Mouse (Mus musculus): Measurements from ENCODE around the gene Jarid2. TPM values are rescaled to one million over a fixed set of nuclear protein-coding genes. Genes with fewer than 3 reads are reported as not detected.

Jarid2 gene
- polyA plus RNA-seq, 1 experiment = 0.74 TPM

- peaks cover 6% of the 10 kb centered on the region for H3K4me1 ChIP-seq (ENCODE audit: control insufficient read depth)
- TF ChIP-seq TAL1 (IDR thresholded peaks at IDR 0.05; ENCODE audit: low read length) = no peak
- no peak for TF ChIP-seq GATA1 (IDR thresholded peaks at IDR 0.05; ENCODE audit: low read length)
- no peak overlapping the region for H3K4me3 ChIP-seq (replicated peaks)
- no peaks in the 10 kb centered on the region; the same call in 1 of the 2 replicates for H3K36me3 ChIP-seq (ENCODE audit: control insufficient read depth)
- H3K9me3 ChIP-seq (ENCODE audit: control insufficient read depth, low read length) = no peaks in the 10 kb centered on the region
- H3K27me3 ChIP-seq (ENCODE audit: control insufficient read depth) = no peaks in the 10 kb centered on the region
Measured at GRCm38 (mm10) chr13:44770808-44771605, 41.7 kb downstream of the Jarid2 start.

DNA sequence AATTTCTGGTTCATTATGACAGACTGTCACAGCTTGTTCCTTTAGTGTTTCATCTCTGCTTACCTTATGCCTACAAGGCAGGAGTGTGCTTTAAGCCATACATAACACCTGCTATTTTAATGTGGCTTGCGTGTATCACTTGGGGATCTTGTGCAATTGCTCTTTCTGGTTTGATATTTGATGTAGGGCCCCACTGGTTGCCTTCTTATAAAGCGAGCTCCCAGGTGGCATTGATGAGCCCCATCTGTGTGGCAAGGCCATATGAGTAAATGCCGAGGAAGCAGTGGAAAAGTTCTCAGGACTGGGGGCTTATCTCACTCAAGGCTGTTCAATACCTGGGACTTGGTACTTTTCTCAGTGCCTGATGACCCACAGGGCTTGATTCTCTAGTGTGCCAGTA, 43.5 kb downstream of the Jarid2 start:
- Histone ChIP-seq H3K4me3 (replicated peaks) (no peak overlapping the region), H3K4me1 (ENCODE audit: control insufficient read depth) (peaks cover 6% of the 10 kb centered on the region), H3K9me3 (ENCODE audit: control insufficient read depth, low read length) (no peaks in the 10 kb centered on the region), H3K36me3 (ENCODE audit: control insufficient read depth) (no peaks in the 10 kb centered on the region; the same call in 1 of the 2 replicates), H3K27me3 (ENCODE audit: control insufficient read depth) (no peaks in the 10 kb centered on the region)
- TF ChIP-seq TAL1 (IDR thresholded peaks at IDR 0.05; ENCODE audit: low read length) (no peak), GATA1 (IDR thresholded peaks at IDR 0.05; ENCODE audit: low read length) (no peak)

- H3K4me3 ChIP-seq (replicated peaks) = no peak overlapping the region
- peaks cover 6% of the 10 kb centered on the region for H3K4me1 ChIP-seq (ENCODE audit: control insufficient read depth)
- H3K9me3 ChIP-seq (ENCODE audit: control insufficient read depth, low read length) = no peaks in the 10 kb centered on the region
- peaks cover 2% of the 10 kb centered on the region for H3K36me3 ChIP-seq (ENCODE audit: control insufficient read depth)
- TF ChIP-seq TAL1 (IDR thresholded peaks at IDR 0.05; ENCODE audit: low read length) = no peak
- TF ChIP-seq GATA1 (IDR thresholded peaks at IDR 0.05; ENCODE audit: low read length) = no peak
- no peaks in the 10 kb centered on the region for H3K27me3 ChIP-seq (ENCODE audit: control insufficient read depth)
Measured at GRCm38 (mm10) chr13:44774351-44774750, 45.1 kb downstream of the Jarid2 start.

DNA sequence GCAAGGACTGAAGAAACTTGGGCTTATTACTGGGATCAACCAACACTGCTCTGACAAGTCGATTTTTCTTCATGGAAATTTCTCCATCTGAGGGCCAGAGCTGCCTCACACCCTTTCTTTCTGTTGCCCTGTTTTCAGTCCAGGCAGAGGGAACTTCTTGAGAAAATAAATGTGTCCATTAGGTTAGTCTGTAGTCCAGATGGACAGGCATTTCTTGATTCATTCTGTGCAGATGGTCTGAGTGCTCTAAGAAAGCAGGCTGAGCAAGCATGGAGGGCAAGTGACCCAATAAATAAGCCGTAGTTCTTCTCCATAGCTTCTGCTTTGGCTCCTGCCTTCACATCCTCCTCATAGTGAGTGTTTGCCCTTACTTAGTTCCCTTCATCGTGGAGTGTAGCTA, 46.1 kb downstream of the Jarid2 start:
- Histone ChIP-seq H3K4me3 (replicated peaks) (no peak overlapping the region), H3K4me1 (ENCODE audit: control insufficient read depth) (peaks cover 8% of the 10 kb centered on the region), H3K27me3 (ENCODE audit: control insufficient read depth) (no peaks in the 10 kb centered on the region), H3K9me3 (ENCODE audit: control insufficient read depth, low read length) (no peaks in the 10 kb centered on the region), H3K36me3 (ENCODE audit: control insufficient read depth) (peaks cover 2% of the 10 kb centered on the region)
- TF ChIP-seq TAL1 (IDR thresholded peaks at IDR 0.05; ENCODE audit: low read length) = no peak
- no peak for TF ChIP-seq GATA1 (IDR thresholded peaks at IDR 0.05; ENCODE audit: low read length)

DNA sequence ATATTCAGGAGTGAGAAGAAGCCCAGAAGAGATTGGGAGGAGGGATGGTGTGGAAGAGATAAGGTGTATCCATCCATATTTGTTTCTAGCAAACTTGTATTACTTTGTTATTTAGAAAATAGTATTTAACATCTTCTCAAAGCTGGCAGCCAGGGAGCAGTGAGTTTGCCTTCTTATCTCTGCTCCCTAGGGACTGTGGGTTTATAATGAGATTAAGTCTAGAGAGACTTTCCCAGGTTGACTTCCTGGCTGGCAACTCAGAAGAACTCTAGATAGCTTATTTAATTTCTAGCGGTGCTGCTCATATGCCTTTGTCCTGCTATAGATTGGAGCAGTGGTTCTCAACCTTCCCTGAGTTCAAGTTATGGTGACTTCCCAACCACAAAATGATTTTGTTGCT, 51.2 kb downstream of the Jarid2 start:
- TF ChIP-seq TAL1 (IDR thresholded peaks at IDR 0.05; ENCODE audit: low read length) (no peak), GATA1 (IDR thresholded peaks at IDR 0.05; ENCODE audit: low read length) (no peak)
- no peak overlapping the region for H3K4me3 ChIP-seq (replicated peaks)
- no peaks in the 10 kb centered on the region for H3K9me3 ChIP-seq (ENCODE audit: control insufficient read depth, low read length)
- peaks cover 2% of the 10 kb centered on the region; the same call in 1 of the 2 replicates for H3K36me3 ChIP-seq (ENCODE audit: control insufficient read depth)
- H3K27me3 ChIP-seq (ENCODE audit: control insufficient read depth) = no peaks in the 10 kb centered on the region
- H3K4me1 ChIP-seq (ENCODE audit: control insufficient read depth) = peaks cover 7% of the 10 kb centered on the region

DNA sequence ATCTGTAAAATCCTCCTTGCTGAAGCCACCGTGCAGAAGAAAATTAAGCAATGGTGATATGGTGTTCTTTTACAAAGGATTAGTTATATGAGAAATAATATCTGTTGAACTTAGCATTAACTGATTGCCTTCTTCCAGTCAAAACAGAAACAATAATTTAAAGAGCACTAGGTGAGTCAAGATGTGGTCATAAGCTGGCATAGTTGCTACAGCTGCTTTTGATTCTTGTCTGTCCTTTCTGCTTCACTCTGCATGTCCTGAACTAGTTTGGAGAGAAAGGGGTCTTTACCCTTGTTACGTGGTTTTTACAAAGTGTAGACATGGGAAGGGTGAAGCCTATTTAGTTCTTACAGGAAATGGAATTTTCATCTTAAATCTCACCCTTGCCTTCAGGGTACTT, 51.9 kb downstream of the Jarid2 start:
- peaks cover 5% of the 10 kb centered on the region for H3K4me1 ChIP-seq (ENCODE audit: control insufficient read depth)
- H3K36me3 ChIP-seq (ENCODE audit: control insufficient read depth) = peaks cover 2% of the 10 kb centered on the region; the same call in 1 of the 2 replicates
- H3K27me3 ChIP-seq (ENCODE audit: control insufficient read depth) = no peaks in the 10 kb centered on the region
- TF ChIP-seq TAL1 (IDR thresholded peaks at IDR 0.05; ENCODE audit: low read length) (no peak), GATA1 (IDR thresholded peaks at IDR 0.05; ENCODE audit: low read length) (no peak)
- H3K4me3 ChIP-seq (replicated peaks) = no peak overlapping the region
- H3K9me3 ChIP-seq (ENCODE audit: control insufficient read depth, low read length) = no peaks in the 10 kb centered on the region

- H3K4me1 ChIP-seq (ENCODE audit: control insufficient read depth) = peaks cover 5% of the 10 kb centered on the region
- H3K36me3 ChIP-seq (ENCODE audit: control insufficient read depth) = no peaks in the 10 kb centered on the region
- H3K9me3 ChIP-seq (ENCODE audit: control insufficient read depth, low read length) = no peaks in the 10 kb centered on the region
- H3K27me3 ChIP-seq (ENCODE audit: control insufficient read depth) = no peaks in the 10 kb centered on the region
- H3K4me3 ChIP-seq (replicated peaks) = no peak overlapping the region
- TF ChIP-seq GATA1 (IDR thresholded peaks at IDR 0.05; ENCODE audit: low read length) = no peak
- TF ChIP-seq TAL1 (IDR thresholded peaks at IDR 0.05; ENCODE audit: low read length) = no peak
Measured at GRCm38 (mm10) chr13:44784551-44784950, 55.3 kb downstream of the Jarid2 start.

- Histone ChIP-seq H3K9me3 (ENCODE audit: control insufficient read depth, low read length) (no peaks in the 10 kb centered on the region), H3K4me1 (ENCODE audit: control insufficient read depth) (peaks cover 2% of the 10 kb centered on the region; the same call in 1 of the 2 replicates), H3K27me3 (ENCODE audit: control insufficient read depth) (no peaks in the 10 kb centered on the region), H3K4me3 (replicated peaks) (no peak overlapping the region), H3K36me3 (ENCODE audit: control insufficient read depth) (no peaks in the 10 kb centered on the region)
- no peak for TF ChIP-seq GATA1 (IDR thresholded peaks at IDR 0.05; ENCODE audit: low read length)
- no peak for TF ChIP-seq TAL1 (IDR thresholded peaks at IDR 0.05; ENCODE audit: low read length)
Measured at GRCm38 (mm10) chr13:44786291-44786690, 57.0 kb downstream of the Jarid2 start.

DNA sequence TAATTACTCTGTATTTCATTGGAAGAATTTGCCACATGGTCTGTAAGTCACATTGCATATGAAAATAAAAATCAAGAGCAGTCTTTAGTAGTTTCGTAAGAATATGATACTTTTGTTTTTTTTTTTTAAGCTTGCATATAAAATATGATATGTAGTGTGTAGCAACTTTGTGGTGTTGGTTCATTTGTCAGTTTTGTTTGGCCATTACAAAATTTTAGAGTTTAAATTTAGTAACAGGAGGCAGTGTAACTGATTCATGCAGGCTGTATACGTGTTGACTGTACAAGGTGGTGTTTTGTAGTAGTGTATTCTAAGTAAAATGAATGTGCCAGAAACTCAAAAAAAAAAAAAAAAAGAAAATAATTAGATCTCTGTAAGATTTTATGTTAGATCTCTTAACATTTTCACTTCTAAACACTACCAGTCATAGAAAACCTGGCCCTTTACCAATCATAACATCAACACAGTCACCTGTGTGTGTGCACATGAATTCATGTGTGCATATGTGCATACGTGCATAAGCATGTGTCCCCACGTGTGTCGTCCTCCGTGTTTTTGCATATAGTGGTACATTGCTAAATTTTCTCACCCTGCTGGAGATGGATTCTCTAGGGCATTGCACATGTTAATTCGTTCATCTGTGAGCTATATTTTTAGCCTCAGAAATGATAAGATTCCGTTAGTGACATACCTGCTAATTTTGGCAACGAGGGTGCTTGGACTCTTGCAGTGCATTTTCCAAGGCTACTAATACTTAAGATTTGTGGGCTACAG, 59.3 kb downstream of the Jarid2 start:
- no peaks in the 10 kb centered on the region for H3K27me3 ChIP-seq (ENCODE audit: control insufficient read depth)
- no peaks in the 10 kb centered on the region for H3K36me3 ChIP-seq (ENCODE audit: control insufficient read depth)
- TF ChIP-seq GATA1 (IDR thresholded peaks at IDR 0.05; ENCODE audit: low read length) = no peak
- no peak for TF ChIP-seq TAL1 (IDR thresholded peaks at IDR 0.05; ENCODE audit: low read length)
- H3K4me1 ChIP-seq (ENCODE audit: control insufficient read depth) = peaks cover 2% of the 10 kb centered on the region; the same call in 1 of the 2 replicates
- no peaks in the 10 kb centered on the region for H3K9me3 ChIP-seq (ENCODE audit: control insufficient read depth, low read length)
- no peak overlapping the region for H3K4me3 ChIP-seq (replicated peaks)

Measured in erythroblast, embryonic 14.5 days (primary cell).